Mouse (Mus musculus) heart, adult 2 months (tissue): ENCODE measurements around the gene Nme8. TPM values are rescaled to one million over a fixed set of nuclear protein-coding genes. Genes with fewer than 3 reads are reported as not detected.

Source experiments
- DNase-seq, 2 experiments: peaks; one replicate each; pipeline ENCODE4 v3.0.0; 2021
- H3K27ac ChIP-seq: fragments of 200-600 bp; 2 replicates; pipeline ENCODE4 v1.8.1; 2022
- H3K27me3 ChIP-seq: fragments of 200-500 bp; 2 replicates; pipeline ENCODE4 v1.6.1; 2012; ENCODE audit warnings: mild to moderate bottlenecking, low read length, inconsistent platforms, mixed read lengths; ENCODE audit not compliant: control insufficient read depth, insufficient read depth
- H3K36me3 ChIP-seq: fragments of 200-500 bp; 2 replicates; pipeline ENCODE4 v1.6.1; 2012; ENCODE audit warnings: low read length, inconsistent platforms; ENCODE audit not compliant: control insufficient read depth, insufficient read depth
- H3K4me1 ChIP-seq: fragments of 200-500 bp; 2 replicates; pipeline ENCODE4 v1.6.1; 2011; ENCODE audit warnings: low read length; ENCODE audit not compliant: control insufficient read depth, insufficient read depth
- H3K4me3 ChIP-seq: fragments of 200-600 bp; 2 replicates; pipeline ENCODE4 v1.8.1; 2022
- H3K79me2 ChIP-seq: fragments of 200-500 bp; replicated peaks from 2 replicates; pipeline ENCODE4 v1.6.1; 2012; ENCODE audit warnings: mild to moderate bottlenecking, inconsistent platforms, low read length, moderate library complexity, mixed read lengths; ENCODE audit not compliant: control insufficient read depth, insufficient read depth
- H3K9ac ChIP-seq: fragments of 200-500 bp; 2 replicates; pipeline ENCODE4 v1.6.1; 2012; ENCODE audit warnings: low read depth, mild to moderate bottlenecking, control low read depth, inconsistent platforms, low read length, mixed read lengths
- CTCF ChIP-seq: fragments of 200-600 bp; IDR thresholded peaks from 2 replicates; pipeline ENCODE4 v1.8.1; 2022; ENCODE audit warnings: antibody characterized with exemption, mild to moderate bottlenecking, moderate library complexity
- EP300 ChIP-seq: fragments of 200-500 bp; IDR thresholded peaks from 2 replicates; pipeline ENCODE4 v1.6.1; 2011; ENCODE audit warnings: low read depth, low read length, control low read depth; ENCODE audit not compliant: insufficient read depth
- POLR2A ChIP-seq: fragments of 200-500 bp; IDR thresholded peaks from 2 replicates; pipeline ENCODE4 v1.6.1; 2011; ENCODE audit warnings: mild to moderate bottlenecking, low read depth, low read length, control low read depth; ENCODE audit not compliant: insufficient read depth
- WGBS: fragments of 180-500 bp; shearing (Covaris S2); methylation state at CpG from one replicate; pipeline ENCODE4 v1.1.7; 2018; 5-methylcytosine and 5-hydroxymethylcytosine counted together
- intact Hi-C: fragments of 180-260 bp; cut with DNase I; formaldehyde crosslinking; loops from one replicate; pipeline ENCODE4 v1.15.1; 2025
- polyA plus RNA-seq: library from polyadenylated mRNA; depleted of rRNA; stranded (reverse); fragments of >200 nt; gene quantifications from 2 replicates; pipeline ENCODE4 v1.2.3, GENCODE M21; 2012
- total RNA-seq, 2 experiments: library from RNA; stranded (reverse); gene quantifications; 2 replicates each; pipeline ENCODE4 v1.2.3; 2021

Nme8 gene
- total and polyA plus RNA-seq, 3 experiments: not detected

DNA sequence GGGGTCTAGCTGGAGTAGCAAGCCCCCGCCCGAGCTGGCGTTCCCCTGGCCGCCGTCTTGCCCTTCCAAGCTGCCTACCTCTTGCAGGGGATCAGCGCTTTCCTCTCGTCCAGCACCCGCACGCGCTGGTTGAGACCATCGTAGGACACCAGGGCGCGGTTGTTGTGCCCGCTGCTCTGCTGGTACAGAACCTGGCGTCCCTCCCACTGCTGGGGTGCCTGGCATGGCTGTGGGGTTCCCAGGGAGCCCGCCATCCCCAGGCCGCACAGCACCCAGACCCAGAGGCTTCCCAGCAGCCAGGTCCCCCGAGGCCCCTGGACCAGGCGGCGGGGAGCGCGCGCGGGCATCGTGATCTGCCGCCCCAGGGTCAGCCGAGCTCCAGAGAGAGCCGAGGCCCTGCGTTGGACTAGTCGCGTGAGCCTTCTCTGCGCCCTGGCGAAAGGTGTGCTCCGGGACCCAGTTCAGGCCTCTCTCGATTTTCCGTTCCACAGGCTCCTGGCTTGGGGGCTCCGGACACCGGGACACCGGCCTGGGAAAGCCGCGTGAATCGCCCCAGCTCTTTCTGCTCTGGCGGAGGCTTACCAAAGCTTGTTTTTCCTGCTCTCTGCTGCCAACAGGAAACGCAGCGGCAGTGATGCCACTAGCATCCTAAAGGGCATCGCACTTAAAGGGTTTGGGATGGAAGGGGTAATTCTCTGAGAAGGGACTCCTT, 78.2 kb downstream of the Nme8 start, which contains the start of gene Epdr1:
Gene Epdr1, minus strand, starts transcription at position 712 of the 712 bp plus-strand sequence.
- Histone ChIP-seq H3K4me1 (peaks cover 4% of the 10 kb centered on the region; the same call in 1 of the 2 replicates), H3K36me3 (no peaks in the 10 kb centered on the region), H3K79me2 (no peaks in the 10 kb centered on the region), H3K9ac (peak within 1 kb of the TSS; percentile 82), H3K27me3 (peaks cover 3% of the 10 kb centered on the region; the same call in 1 of the 2 replicates), H3K27ac (peak within 1 kb of the TSS; percentile 18), H3K4me3 (peak within 1 kb of the TSS; percentile 63)
- under 1% methylated on average over 46 of the region's 46 CpGs for WGBS
- intact Hi-C loops: no loop called here
- 0 out of 2 replicates have a peak, but pooled peaks have one; percentile 19 for TF ChIP-seq POLR2A
- no peak for TF ChIP-seq EP300
- peak; percentile 66 for TF ChIP-seq CTCF
- peak; percentile 58 to 60 for DNase-seq

DNA sequence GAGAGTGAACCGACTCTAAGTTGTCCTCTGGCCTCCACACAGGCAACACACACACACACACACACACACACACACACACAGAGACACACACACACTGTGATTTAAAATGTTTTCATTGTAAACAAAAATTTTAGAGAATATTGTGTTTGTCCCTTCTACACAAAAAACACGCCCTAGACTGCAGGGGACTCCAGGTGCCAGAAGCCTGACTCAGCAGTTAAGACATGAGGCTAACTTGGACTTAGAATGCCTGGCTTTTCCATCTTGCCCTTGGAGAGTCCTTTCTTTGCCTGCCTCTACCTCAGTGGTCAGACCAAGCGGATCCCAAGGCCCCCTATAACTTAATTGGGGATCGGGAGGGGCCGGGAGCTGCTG, 78.8 kb downstream of the Nme8 start:
- intact Hi-C loops: no loop called here

DNA sequence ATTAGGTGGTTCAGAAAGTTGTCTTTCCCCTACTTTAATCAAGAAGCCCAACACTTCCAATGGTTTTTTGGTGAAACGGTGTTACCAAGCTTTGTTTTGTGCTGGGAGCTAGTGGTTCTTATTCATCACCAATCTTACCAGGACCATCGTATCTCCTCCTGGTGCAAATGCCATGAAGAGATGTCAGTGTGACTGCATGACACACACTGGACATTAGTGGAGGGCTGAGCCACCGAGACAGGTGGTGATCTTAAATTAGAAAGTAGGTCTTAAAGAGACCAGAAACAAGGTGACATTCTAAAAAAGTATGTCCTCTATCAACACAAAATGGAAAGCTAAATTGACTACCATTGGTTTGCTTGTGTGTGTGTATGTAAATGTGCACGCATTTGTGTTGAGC, 79.5 kb downstream of the Nme8 start:
- H3K79me2 ChIP-seq: no peaks in the 10 kb centered on the region
- H3K27ac ChIP-seq: no peak overlapping the region
- DNase-seq: no peak
- H3K4me1 ChIP-seq: peaks cover 3% of the 10 kb centered on the region; the same call in 1 of the 2 replicates
- no peak overlapping the region for H3K4me3 ChIP-seq
- no peaks in the 10 kb centered on the region for H3K36me3 ChIP-seq
- intact Hi-C loops: no loop called here
- TF ChIP-seq EP300 (no peak), CTCF (no peak), POLR2A (no peak)
- peaks cover 3% of the 10 kb centered on the region; the same call in 1 of the 2 replicates for H3K27me3 ChIP-seq
- 85% methylated on average over 4 of the region's 4 CpGs for WGBS
- H3K9ac ChIP-seq: no peak overlapping the region

More for the DNA sequence above, 78.8 kb downstream of the Nme8 start:
- H3K4me3 ChIP-seq: peak overlapping the region; percentile 63
- peaks cover 4% of the 10 kb centered on the region; the same call in 1 of the 2 replicates for H3K4me1 ChIP-seq
- H3K27me3 ChIP-seq: peaks cover 3% of the 10 kb centered on the region; the same call in 1 of the 2 replicates
- WGBS: 10% methylated on average over 5 of the region's 5 CpGs
- no peaks in the 10 kb centered on the region for H3K36me3 ChIP-seq
- H3K79me2 ChIP-seq: no peaks in the 10 kb centered on the region
- TF ChIP-seq CTCF: no peak
- no peak for TF ChIP-seq EP300
- TF ChIP-seq POLR2A: no peak
- H3K27ac ChIP-seq: peak overlapping the region; percentile 18
- peak overlapping the region; percentile 82 for H3K9ac ChIP-seq
- no peak for DNase-seq

- TF ChIP-seq EP300: no peak
- TF ChIP-seq CTCF: no peak
- no peak for TF ChIP-seq POLR2A
- Histone ChIP-seq H3K27ac (no peak overlapping the region), H3K4me3 (no peak overlapping the region), H3K27me3 (peaks cover 3% of the 10 kb centered on the region; the same call in 1 of the 2 replicates), H3K4me1 (peaks cover 1% of the 10 kb centered on the region; the same call in 1 of the 2 replicates), H3K36me3 (no peaks in the 10 kb centered on the region), H3K9ac (no peak overlapping the region), H3K79me2 (no peaks in the 10 kb centered on the region)
- intact Hi-C loops: no loop called here
- 80% methylated on average over 1 of the region's 1 CpGs for WGBS
- DNase-seq: no peak
Measured at GRCm38 (mm10) chr13:19614311-19614710, 83.3 kb downstream of the Nme8 start.

DNA sequence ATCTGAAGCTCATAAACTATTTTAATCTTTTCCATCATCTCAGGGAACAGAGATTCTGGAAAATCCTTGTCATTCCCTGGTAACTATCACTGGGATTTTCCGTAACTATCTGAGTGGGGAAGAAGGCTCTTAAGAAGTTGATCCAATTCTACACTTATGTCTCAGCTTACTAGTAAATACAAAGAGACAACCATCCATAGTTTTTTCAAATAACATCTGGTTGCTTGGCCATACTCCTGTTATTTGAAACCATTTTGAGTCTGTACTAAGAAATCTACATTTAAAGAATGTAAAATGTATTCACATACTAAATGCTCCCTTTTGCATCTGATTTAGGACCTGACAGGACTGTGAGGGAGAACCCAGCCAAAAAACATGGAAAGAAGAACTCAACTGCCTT, 84.2 kb downstream of the Nme8 start:
- H3K4me1 ChIP-seq: peaks cover 1% of the 10 kb centered on the region; the same call in 1 of the 2 replicates
- no peaks in the 10 kb centered on the region for H3K36me3 ChIP-seq
- no peak overlapping the region for H3K4me3 ChIP-seq
- no peak for DNase-seq
- TF ChIP-seq POLR2A: no peak
- no peak for TF ChIP-seq EP300
- no peak for TF ChIP-seq CTCF
- WGBS: 86% methylated on average over 1 of the region's 1 CpGs
- H3K79me2 ChIP-seq: no peaks in the 10 kb centered on the region
- no peak overlapping the region for H3K27ac ChIP-seq
- H3K27me3 ChIP-seq: no peaks in the 10 kb centered on the region
- no peak overlapping the region for H3K9ac ChIP-seq
- intact Hi-C loops: no loop called here

- no peaks in the 10 kb centered on the region for H3K79me2 ChIP-seq
- H3K27ac ChIP-seq: no peak overlapping the region
- H3K36me3 ChIP-seq: no peaks in the 10 kb centered on the region
- H3K27me3 ChIP-seq: no peaks in the 10 kb centered on the region
- WGBS: 86% methylated on average over 3 of the region's 3 CpGs
- H3K9ac ChIP-seq: no peak overlapping the region
- H3K4me1 ChIP-seq: no peaks in the 10 kb centered on the region
- intact Hi-C loops: no loop called here
- no peak overlapping the region for H3K4me3 ChIP-seq
- no peak for TF ChIP-seq EP300
- no peak for TF ChIP-seq CTCF
- TF ChIP-seq POLR2A: no peak
- no peak for DNase-seq
Measured at GRCm38 (mm10) chr13:19612963-19613362, 84.6 kb downstream of the Nme8 start.
